Mouse (Mus musculus) left cerebral cortex, postnatal 4 days (tissue): ENCODE results near the gene Sh3bp2. TPM values are rescaled to one million over a fixed set of nuclear protein-coding genes. Genes with fewer than 3 reads are reported as not detected.

Experiments
- DNase-seq: peaks from one replicate; pipeline ENCODE4 v3.0.0-alpha.2; 2022
- intact Hi-C: fragments of 180-260 bp; cut with DNase I; formaldehyde crosslinking; loops from one replicate; pipeline ENCODE4 v1.15.1; 2025
- microRNA-seq: library from miRNA; unstranded; fragments of <30 nt; microRNA quantifications from one replicate; pipeline ENCODE4 v1.2.0, GENCODE M21; 2022
- total RNA-seq, 2 experiments: library from RNA; stranded (reverse); gene quantifications; 2 replicates each; pipeline ENCODE4 v1.2.3; 2021

The Sh3bp2 gene
- total RNA-seq, 2 experiments from 2014 or later: 28.9 to 29.7 TPM

DNA sequence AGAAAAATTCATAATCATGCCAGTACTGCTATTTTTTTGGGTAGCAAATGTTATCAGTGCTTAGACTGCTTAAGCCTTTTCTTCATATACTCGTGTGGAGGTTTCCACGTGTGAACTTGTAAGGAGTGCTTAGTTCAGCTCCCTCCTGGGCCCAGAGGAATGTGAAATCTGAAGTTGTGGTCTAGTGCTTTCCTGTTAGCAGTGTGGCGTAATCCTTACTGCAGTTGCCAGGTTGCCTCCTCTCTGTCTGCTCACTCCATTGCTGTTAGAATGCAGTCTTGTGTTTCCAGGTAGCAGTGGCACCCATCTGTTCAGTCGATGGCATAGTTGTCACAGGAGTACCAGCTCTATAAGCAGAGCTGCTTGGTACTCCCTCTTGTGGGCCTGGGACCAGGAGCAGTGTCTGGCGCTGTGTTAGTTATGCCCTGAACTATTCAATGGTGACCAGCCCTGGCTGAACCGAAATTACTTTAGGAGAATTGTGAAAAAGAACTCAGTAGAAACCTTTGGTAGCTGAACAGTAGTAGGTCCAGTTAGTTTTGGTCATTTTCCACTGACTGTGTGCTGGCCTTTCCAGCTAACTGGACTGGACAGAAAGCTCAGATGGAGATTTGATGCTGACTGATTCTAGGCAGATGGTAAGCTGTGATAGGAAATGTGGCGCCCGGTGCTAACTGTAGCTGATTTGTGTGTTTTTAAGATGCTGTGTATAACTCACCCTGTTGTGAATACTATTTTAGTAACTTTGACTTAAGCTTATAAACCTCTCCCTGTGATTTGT is 81.7 kb downstream of the Sh3bp2 start:
- intact Hi-C loops: no loop called here
- DNase-seq: no peak

DNA sequence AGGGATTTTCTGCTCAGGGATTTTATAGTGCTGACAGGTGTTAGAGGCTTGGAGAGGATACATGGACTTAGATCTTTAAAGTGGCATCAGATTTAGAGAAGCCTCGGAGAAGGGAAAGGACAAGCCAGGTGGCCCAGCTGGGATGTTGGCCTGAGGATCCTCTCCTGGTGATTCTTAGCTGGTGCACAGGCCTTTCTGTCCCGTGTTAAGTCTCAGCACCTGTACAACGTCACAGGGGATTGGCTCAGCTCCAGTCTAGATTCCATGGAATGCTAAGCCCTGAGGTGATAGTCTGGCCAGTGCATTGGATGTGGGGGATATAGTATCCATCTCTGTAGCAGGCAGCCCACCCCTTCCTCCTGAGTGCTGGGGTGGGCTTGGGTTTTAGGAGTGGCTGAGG is 82.6 kb downstream of the Sh3bp2 start:
- no peak for DNase-seq
- intact Hi-C loops: no loop called here

GRCm38 (mm10) chr5:34609966-34610365 is 84.3 kb downstream of the Sh3bp2 start:
- intact Hi-C loops: no loop called here
- DNase-seq: no peak

Small RNA genes within 50 kb of the gene (microRNA-seq; reads per million reads assigned to microRNA genes)
- gene Mir7036b: 3.3 reads per million, percentile 4 among the genes with 10 or more reads in this experiment

Other genes with a start within 250 kb of the Sh3bp2 start
- 10 to 100 TPM; 18.7 to 19.9 TPM for gene Zfyve28, start 237.4 kb upstream of the Sh3bp2 start, total RNA-seq
- gene Cfap99, start 237.2 kb upstream of the Sh3bp2 start, total RNA-seq: under 1 TPM; 0.30 to 0.38 TPM
- gene Rnf4, start 189.5 kb upstream of the Sh3bp2 start, total RNA-seq: 100 to 1,000 TPM; 102 to 103 TPM
- gene Fam193a, start 155.9 kb upstream of the Sh3bp2 start, total RNA-seq: 10 to 100 TPM; 62.9 to 63.4 TPM
- gene Tnip2, start 11.8 kb upstream of the Sh3bp2 start, total RNA-seq: 10 to 100 TPM; 11.4 to 12.5 TPM
- gene Add1, start 47.8 kb downstream of the Sh3bp2 start, total RNA-seq: 100 to 1,000 TPM; 307 to 320 TPM
- gene Mfsd10, start 111.4 kb downstream of the Sh3bp2 start, total RNA-seq: 10 to 100 TPM; 68.9 to 81.6 TPM
- 10 to 100 TPM; 23.8 to 25.2 TPM for gene Nop14, start 134.3 kb downstream of the Sh3bp2 start, total RNA-seq
- gene Grk4, start 134.5 kb downstream of the Sh3bp2 start, total RNA-seq: 1 to 10 TPM; 6.2 to 6.5 TPM
- gene Htt, start 235.9 kb downstream of the Sh3bp2 start, total RNA-seq: 10 to 100 TPM; 56.9 to 57.3 TPM